ENCODE assay signal across 15 mouse cellular contexts in genomic region chr5:58081054-58081453, GRCm38 (mm10).
DNase-seq lines count a peak whose midpoint lies in the region; ATAC-seq and TF ChIP-seq lines count a peak whose summit lies in the region.
"Had no signal": no experiment of that assay in that cellular context is flagged by ENCODE, and none has a peak within 500 bp of the region (broad histone marks: within the 10 kb centered on the region; RNA-seq: fewer than 3 reads in every experiment).

No protein-coding gene starts in this region.

- no peak for TF ChIP-seq CTCF in midbrain, postnatal 0 days (IDR thresholded peaks at IDR 0.05)

- no peaks in the 10 kb centered on the region for H3K36me3 ChIP-seq in heart, embryonic 13.5 days
- no peaks in the 10 kb centered on the region for H3K36me3 ChIP-seq in midbrain, postnatal 0 days (ENCODE audit: insufficient read depth, low read length)
- no peaks in the 10 kb centered on the region for H3K36me3 ChIP-seq in midbrain, embryonic 15.5 days (replicated peaks)
- H3K36me3 ChIP-seq: limb, embryonic 15.5 days had no signal

- no peak for ATAC-seq in heart, embryonic 13.5 days (ENCODE audit: extremely low read depth, insufficient number of reproducible peaks, low FRiP score, low TSS enrichment)
- ATAC-seq in midbrain, postnatal 0 days (ENCODE audit: low FRiP score) = no peak
- ATAC-seq in midbrain, embryonic 15.5 days (replicated peaks) = no peak

- peaks cover 31% of the 10 kb centered on the region for H3K4me1 ChIP-seq in heart, embryonic 13.5 days
- H3K4me1 ChIP-seq in midbrain, postnatal 0 days (ENCODE audit: insufficient read depth, low read length) = no peaks in the 10 kb centered on the region
- no peaks in the 10 kb centered on the region for H3K4me1 ChIP-seq in midbrain, embryonic 15.5 days
- H3K4me1 ChIP-seq: limb, embryonic 15.5 days; megakaryocyte, embryonic 14.5 days had no signal

- no peaks in the 10 kb centered on the region for H3K27me3 ChIP-seq in heart, embryonic 13.5 days (replicated peaks)
- no peaks in the 10 kb centered on the region for H3K27me3 ChIP-seq in midbrain, postnatal 0 days (ENCODE audit: insufficient read depth, low read length)
- H3K27me3 ChIP-seq in midbrain, embryonic 15.5 days (replicated peaks) = no peaks in the 10 kb centered on the region
- H3K27me3 ChIP-seq: limb, embryonic 15.5 days; megakaryocyte, embryonic 14.5 days had no signal

- no peak overlapping the region for H3K4me2 ChIP-seq in heart, embryonic 13.5 days
- H3K4me2 ChIP-seq in midbrain, postnatal 0 days (ENCODE audit: low read depth, low read length, poor library complexity, severe bottlenecking) = no peak overlapping the region
- no peak overlapping the region for H3K4me2 ChIP-seq in midbrain, embryonic 15.5 days
- H3K4me2 ChIP-seq: limb, embryonic 15.5 days; lung, embryonic 14.5 days had no signal

- H3K9ac ChIP-seq in heart, embryonic 13.5 days = no peak overlapping the region
- no peak overlapping the region for H3K9ac ChIP-seq in midbrain, postnatal 0 days (replicated peaks; ENCODE audit: low read length, poor library complexity, severe bottlenecking)
- no peak overlapping the region for H3K9ac ChIP-seq in midbrain, embryonic 15.5 days
- H3K9ac ChIP-seq: limb, embryonic 15.5 days; lung, embryonic 14.5 days had no signal

- DNase-seq in cerebellum, postnatal 10 days = peak; percentile 48 to 73
- no peak for DNase-seq in cerebellum, adult 11 months
- DNase-seq in heart, postnatal 14 days = no peak
- DNase-seq in midbrain, postnatal 0 days (ENCODE audit: low spot score) = peak; percentile 64
- peak; percentile 56 to 60 for DNase-seq in layer of hippocampus, postnatal 36 days
- no peak for DNase-seq in gastrocnemius, postnatal 10 days
- DNase-seq: adrenal gland, postnatal 25 days; kidney, adult 8-10 months; lung, embryonic 14.5 days; right cerebral cortex, postnatal 25 days; thymus, postnatal 25 days had no signal

- WGBS in heart, embryonic 13.5 days = 59% methylated on average over 4 of the region's 4 CpGs
- 62% methylated on average over 4 of the region's 4 CpGs for WGBS in midbrain, postnatal 0 days
- 60% methylated on average over 4 of the region's 4 CpGs for WGBS in midbrain, embryonic 15.5 days

- H3K27ac ChIP-seq in heart, embryonic 13.5 days (replicated peaks) = peak overlapping the region; percentile 80; the same call in 1 of the 2 replicates
- no peak overlapping the region for H3K27ac ChIP-seq in midbrain, postnatal 0 days (ENCODE audit: low read depth, low read length)
- no peak overlapping the region for H3K27ac ChIP-seq in midbrain, embryonic 15.5 days
- H3K27ac ChIP-seq: limb, embryonic 15.5 days had no signal

- intact Hi-C loops in heart, postnatal 14 days (cut with DNase I) = loop anchor here (5.0 kb wide), 1 partner anchor 364 kb away; the partner anchor contains the start of gene Pcdh7

- no peaks in the 10 kb centered on the region for H3K9me3 ChIP-seq in heart, embryonic 13.5 days
- no peaks in the 10 kb centered on the region for H3K9me3 ChIP-seq in midbrain, postnatal 0 days (ENCODE audit: low read length)
- no peaks in the 10 kb centered on the region for H3K9me3 ChIP-seq in midbrain, embryonic 15.5 days
- H3K9me3 ChIP-seq: limb, embryonic 15.5 days; megakaryocyte, embryonic 14.5 days had no signal

- no peak overlapping the region for H3K4me3 ChIP-seq in heart, embryonic 13.5 days
- H3K4me3 ChIP-seq in midbrain, postnatal 0 days (ENCODE audit: low read depth, low read length) = no peak overlapping the region
- H3K4me3 ChIP-seq in midbrain, embryonic 15.5 days = no peak overlapping the region
- H3K4me3 ChIP-seq: limb, embryonic 15.5 days; megakaryocyte, embryonic 14.5 days had no signal

Comparison
In these comparisons a context has a peak if more than half of its experiments do, and no peak if none do; other contexts are left out.
1. DNase-seq: peak in cerebellum, postnatal 10 days (2 of 2), midbrain, postnatal 0 days (single experiment) and layer of hippocampus, postnatal 36 days (2 of 2); none in cerebellum, adult 11 months (single experiment), heart, postnatal 14 days (0 of 2) and gastrocnemius, postnatal 10 days (single experiment).